Mouse (Mus musculus): ENCODE results near the gene Cpsf2.

- TF ChIP-seq POLR2A (IDR thresholded peaks at IDR 0.05; ENCODE audit: low read depth, low read length) = no peak
- TF ChIP-seq CTCF (conservative IDR thresholded peaks at IDR 0.05 in 1 of 2, IDR thresholded peaks at IDR 0.05 in 1 of 2; ENCODE audit: low read depth in 2 of 2, low read length in 2 of 2) = no peak
- TF ChIP-seq UBTF (IDR thresholded peaks at IDR 0.05; ENCODE audit: low read depth, low read length) = no peak
- no peak for TF ChIP-seq USF1 (IDR thresholded peaks at IDR 0.05; ENCODE audit: low read depth, low read length)
Observed at GRCm38 (mm10) chr12:101975167-101975600, 604 bp upstream of the Cpsf2 start.
